Mouse (Mus musculus) CD4-positive, CD25-positive, alpha-beta regulatory T cell, adult 2 months (primary cell): Measurements from ENCODE around the gene Stn1.

Experiments used
- DNase-seq: peaks from one replicate; pipeline ENCODE4 v3.0.0-alpha.2; 2012; ENCODE audit warnings: low read depth, low spot score

The Stn1 gene

DNA sequence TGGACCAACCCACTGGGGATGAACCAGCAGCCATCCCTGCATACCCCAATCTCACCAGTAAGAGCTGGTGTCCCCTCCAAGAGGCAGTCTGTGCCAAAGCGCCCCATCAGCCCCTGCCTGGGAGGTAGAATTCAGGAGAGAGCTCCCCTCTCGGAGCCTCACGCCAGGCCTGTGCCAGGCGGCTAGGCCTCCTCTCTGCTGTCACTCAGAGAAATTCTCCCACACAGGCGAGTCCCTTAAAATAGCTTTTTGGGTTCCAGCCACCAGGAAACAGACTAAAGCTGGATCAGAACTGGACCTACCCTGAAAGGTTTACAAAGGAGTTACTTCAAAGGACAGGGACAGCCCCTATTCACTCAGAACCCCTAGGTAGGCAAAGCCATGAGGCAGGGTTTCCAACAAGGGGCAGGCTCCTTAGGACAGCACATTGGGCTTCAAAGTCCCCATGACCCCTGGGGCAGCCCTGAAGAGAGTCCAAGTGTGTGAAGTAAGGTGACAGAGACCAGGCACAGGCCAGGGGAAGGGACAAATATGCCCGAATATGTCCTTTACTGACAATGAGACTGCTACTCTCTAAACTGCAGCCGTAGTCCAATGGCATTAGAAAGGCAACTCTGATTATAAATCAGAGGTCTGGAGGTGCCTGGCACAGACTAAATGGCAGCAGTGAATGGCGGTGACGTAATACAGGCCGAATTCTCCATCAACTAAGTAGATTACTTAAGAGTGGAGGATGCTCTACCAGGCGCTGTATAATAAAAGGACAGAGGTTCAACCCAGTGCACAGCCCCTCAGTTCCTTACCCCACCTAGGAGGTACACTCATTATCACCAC is 82.9 kb downstream of the Stn1 start:
- no peak for DNase-seq

DNA sequence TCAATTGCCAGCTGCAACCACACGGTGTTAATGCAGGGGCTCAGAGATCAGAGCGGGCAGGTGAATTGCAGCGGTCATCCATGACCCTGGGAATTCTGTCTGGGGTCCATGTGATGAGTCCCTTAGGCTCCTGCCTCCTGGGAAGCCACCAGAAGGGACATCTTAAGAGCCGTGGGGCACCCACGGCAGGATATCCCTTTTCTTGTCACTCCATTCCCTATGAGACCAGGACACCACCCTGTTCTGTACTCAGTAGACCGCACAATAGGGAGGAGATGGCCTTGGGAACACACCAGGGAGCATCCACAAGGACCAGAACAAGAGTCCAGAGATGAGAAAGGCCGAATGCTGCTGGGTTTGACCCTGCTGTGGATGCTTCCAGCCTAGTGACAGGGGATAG is 84.0 kb downstream of the Stn1 start:
- DNase-seq: no peak

DNA sequence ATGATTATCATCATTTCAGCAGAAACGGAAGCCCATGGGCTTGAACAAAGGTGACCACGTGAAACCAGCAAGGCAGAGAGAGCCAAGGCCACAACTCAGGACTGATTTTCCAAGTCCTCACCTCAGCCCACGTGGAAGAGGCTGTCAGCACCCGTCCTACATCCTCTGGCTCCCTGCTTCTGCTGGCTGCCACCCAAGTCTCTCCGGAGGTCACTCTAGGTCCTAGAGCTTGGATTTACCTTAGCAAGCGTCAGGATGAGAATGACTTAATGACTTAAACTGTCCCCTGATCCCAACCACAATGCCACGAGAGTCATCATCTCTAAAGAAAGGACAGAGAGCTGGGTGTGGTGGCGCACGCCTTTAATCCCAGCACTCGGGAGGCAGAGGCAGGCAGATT is 84.6 kb downstream of the Stn1 start:
- DNase-seq: no peak

DNA sequence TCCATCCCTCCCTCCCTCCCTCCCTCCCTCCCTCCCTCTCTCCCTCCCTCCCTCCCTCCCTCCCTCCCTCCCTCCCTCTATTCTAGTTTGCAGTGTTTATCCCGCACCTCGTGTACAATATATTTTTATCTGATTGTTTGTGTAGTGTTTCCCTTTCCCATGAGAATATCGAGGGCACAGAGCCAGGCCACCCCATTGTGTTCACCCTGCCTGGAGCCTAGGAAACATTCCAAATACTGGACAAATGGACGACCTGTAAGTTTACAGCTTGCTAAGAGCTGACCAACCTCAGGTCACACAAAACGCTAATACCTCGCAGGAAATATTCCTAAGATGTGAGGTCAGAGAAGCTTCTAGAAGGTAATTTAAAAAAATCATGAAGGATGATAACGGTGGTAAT is 85.1 kb downstream of the Stn1 start:
- no peak for DNase-seq

DNA sequence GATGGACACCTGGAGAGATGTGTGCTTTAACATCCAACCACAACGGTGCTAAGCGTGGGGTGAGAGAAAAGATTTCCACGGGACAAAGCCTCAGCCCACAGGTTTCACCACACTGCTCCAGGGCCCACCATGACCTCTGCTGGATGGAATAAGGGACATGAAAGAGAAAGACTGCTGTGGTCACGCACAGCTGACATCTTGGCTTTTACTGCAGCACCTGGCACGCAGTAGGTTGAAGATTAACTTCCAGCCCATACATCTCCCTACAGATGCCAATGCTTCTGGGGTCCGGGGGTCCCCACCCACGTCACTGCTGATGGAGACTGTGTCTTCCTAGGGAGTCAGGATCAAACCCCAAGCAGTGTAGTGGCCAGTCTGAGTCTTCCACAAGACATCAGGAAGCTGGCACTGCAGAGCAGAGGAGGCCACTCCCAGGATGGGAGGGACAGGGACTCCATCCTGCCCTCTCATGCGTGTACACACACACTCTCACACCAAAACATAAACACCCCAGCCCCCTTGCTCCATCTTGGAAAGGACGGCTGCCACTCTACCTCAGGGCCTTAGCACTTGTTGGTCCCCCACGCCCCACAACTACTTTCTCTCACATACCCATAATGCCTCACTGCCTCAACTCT is 85.7 kb downstream of the Stn1 start:
- DNase-seq: peak; percentile 59
